Mouse (Mus musculus) retina, embryonic 14.5 days (tissue): ENCODE results near the gene Foxred2.
A peak's percentile ranks its signal among the peaks of the same experiment; 100 is the strongest.

ENCODE experiments used
- DNase-seq: peaks from one replicate; pipeline ENCODE4 v3.0.0-alpha.2; 2015; ENCODE audit warnings: low spot score

Gene Foxred2

GRCm38 (mm10) chr15:77915287-77915686 is 41.2 kb downstream of the Foxred2 start:
- DNase-seq: no peak

- no peak for DNase-seq
Observed at GRCm38 (mm10) chr15:77914507-77914906, 42.0 kb downstream of the Foxred2 start.

GRCm38 (mm10) chr15:77913054-77913453 is 43.5 kb downstream of the Foxred2 start:
- no peak for DNase-seq

GRCm38 (mm10) chr15:77912585-77912984 is 43.9 kb downstream of the Foxred2 start:
- DNase-seq: no peak

GRCm38 (mm10) chr15:77912048-77912447 is 44.5 kb downstream of the Foxred2 start:
- no peak for DNase-seq

GRCm38 (mm10) chr15:77911065-77911464 is 45.5 kb downstream of the Foxred2 start:
- DNase-seq: no peak

GRCm38 (mm10) chr15:77907646-77908518 is 48.6 kb downstream of the Foxred2 start:
- no peak for DNase-seq

- DNase-seq: no peak
Observed at GRCm38 (mm10) chr15:77906545-77906944, 50.0 kb downstream of the Foxred2 start.

GRCm38 (mm10) chr15:77906081-77906480 is 50.4 kb downstream of the Foxred2 start:
- DNase-seq: no peak

- DNase-seq: peak; percentile 65
Observed at GRCm38 (mm10) chr15:77905275-77905970, 51.1 kb downstream of the Foxred2 start.

GRCm38 (mm10) chr15:77904363-77904892 is 52.1 kb downstream of the Foxred2 start:
- DNase-seq: no peak

- DNase-seq: no peak
Observed at GRCm38 (mm10) chr15:77903176-77903575, 53.3 kb downstream of the Foxred2 start.

- DNase-seq: no peak
Observed at GRCm38 (mm10) chr15:77894926-77895325, 61.6 kb downstream of the Foxred2 start.

GRCm38 (mm10) chr15:77893292-77893691 is 63.2 kb downstream of the Foxred2 start:
- DNase-seq: no peak

GRCm38 (mm10) chr15:77892420-77892819 is 64.1 kb downstream of the Foxred2 start:
- DNase-seq: no peak

- no peak for DNase-seq
Observed at GRCm38 (mm10) chr15:77891766-77892165, 64.8 kb downstream of the Foxred2 start.
